Mouse (Mus musculus) liver, embryonic 16.5 days (tissue): ENCODE measurements around the gene Gm21973. TPM values are rescaled to one million over a fixed set of nuclear protein-coding genes. Genes with fewer than 3 reads are reported as not detected.
A peak's percentile ranks its signal among the peaks of the same experiment; 100 is the strongest.

ENCODE experiments used
- ATAC-seq: fragments of 200-750 bp; cut with Nextera tagmentation; 2 replicates; pipeline ENCODE4 v1.8.0; 2017; ENCODE audit warnings: low read depth, mild to moderate bottlenecking, moderate number of reproducible peaks, moderate library complexity
- H3K27ac ChIP-seq: fragments of 300-500 bp; sonication (generic); 2 replicates; pipeline ENCODE4 v1.5.1; 2014; ENCODE audit warnings: mild to moderate bottlenecking, low read length
- H3K27me3 ChIP-seq: fragments of 300-500 bp; sonication (generic); 2 replicates; pipeline ENCODE4 v1.6.1; 2014; ENCODE audit warnings: low read depth, low read length, mixed read lengths; ENCODE audit not compliant: control insufficient read depth, insufficient read depth
- H3K36me3 ChIP-seq: fragments of 300-500 bp; sonication (generic); 2 replicates; pipeline ENCODE4 v1.6.1; 2014; ENCODE audit warnings: mild to moderate bottlenecking; ENCODE audit not compliant: control insufficient read depth, insufficient read depth
- H3K4me1 ChIP-seq: fragments of 300-500 bp; sonication (generic); 2 replicates; pipeline ENCODE4 v1.6.1; 2014; ENCODE audit warnings: low read depth, low read length, mixed read lengths; ENCODE audit not compliant: control insufficient read depth
- H3K4me2 ChIP-seq: fragments of 300-500 bp; sonication (generic); 2 replicates; pipeline ENCODE4 v1.6.1; 2014; ENCODE audit warnings: low read depth, low read length, mixed read lengths
- H3K4me3 ChIP-seq: fragments of 300-500 bp; sonication (generic); 2 replicates; pipeline ENCODE4 v1.5.1; 2014; ENCODE audit warnings: low read depth, mild to moderate bottlenecking, low read length
- H3K9ac ChIP-seq: fragments of 300-500 bp; sonication (generic); 2 replicates; pipeline ENCODE4 v1.6.1; 2014; ENCODE audit warnings: low read depth, low read length
- H3K9me3 ChIP-seq: fragments of 300-500 bp; sonication (generic); replicated peaks from 2 replicates; pipeline ENCODE4 v1.6.1; 2016; ENCODE audit warnings: low read length; ENCODE audit not compliant: control insufficient read depth
- WGBS: fragments of 180-500 bp; shearing (Covaris S2); extraction: QIAGEN DNeasy Blood & Tissue Kit; methylation state at CpG from one replicate; pipeline ENCODE4 v1.1.7; 2014; ENCODE audit not compliant: insufficient replicate concordance; 5-methylcytosine and 5-hydroxymethylcytosine counted together
- polyA plus RNA-seq: library from polyadenylated mRNA; unstranded; fragments of >200 nt; fragmentation: Nextera tagmentation; extraction: Ambion mirVana; gene quantifications from 2 replicates; pipeline ENCODE4 v1.2.1, GENCODE M21; 2015

The Gm21973 gene
- polyA plus RNA-seq, 1 experiment from 2014 or later, result not detected

GRCm38 (mm10) chr15:10313522-10314455, 11.4 kb upstream of the Gm21973 start:
- Histone ChIP-seq H3K9me3 (no peaks in the 10 kb centered on the region), H3K9ac (no peak overlapping the region), H3K36me3 (no peaks in the 10 kb centered on the region), H3K4me2 (no peak overlapping the region), H3K27me3 (no peaks in the 10 kb centered on the region), H3K27ac (no peak overlapping the region), H3K4me3 (no peak overlapping the region), H3K4me1 (no peaks in the 10 kb centered on the region)
- 43% methylated on average over 7 of the region's 7 CpGs for WGBS
- ATAC-seq, result no peak

DNA sequence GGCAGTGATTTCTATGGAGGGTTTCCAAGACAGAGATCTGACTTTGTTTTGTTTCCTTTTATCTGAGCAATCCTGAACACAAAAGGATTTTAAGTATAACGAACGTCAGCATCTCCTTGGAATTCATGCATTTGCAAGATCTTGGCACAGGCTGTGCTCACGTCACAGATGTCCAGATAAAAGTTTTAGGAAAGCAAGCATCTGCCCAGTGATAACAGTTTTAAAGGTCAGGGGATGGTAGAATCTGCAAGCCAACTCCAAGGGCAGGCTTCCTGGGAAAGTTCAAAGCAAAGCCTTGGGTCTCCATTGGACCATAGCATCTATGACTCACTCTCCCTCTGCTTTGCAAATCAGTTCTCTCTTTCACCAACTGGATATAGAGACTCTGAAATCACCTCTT, 5.4 kb downstream of the Gm21973 start:
- no peaks in the 10 kb centered on the region for H3K9me3 ChIP-seq
- H3K4me2 ChIP-seq, result no peak overlapping the region
- 66% methylated on average over 3 of the region's 3 CpGs for WGBS
- H3K36me3 ChIP-seq, result no peaks in the 10 kb centered on the region
- no peak overlapping the region for H3K4me3 ChIP-seq
- H3K9ac ChIP-seq, result no peak overlapping the region
- H3K4me1 ChIP-seq, result no peaks in the 10 kb centered on the region
- no peaks in the 10 kb centered on the region for H3K27me3 ChIP-seq
- ATAC-seq, result no peak
- H3K27ac ChIP-seq, result no peak overlapping the region

- H3K4me1 ChIP-seq, result no peaks in the 10 kb centered on the region
- H3K4me2 ChIP-seq, result no peak overlapping the region
- H3K27me3 ChIP-seq, result no peaks in the 10 kb centered on the region
- H3K27ac ChIP-seq, result no peak overlapping the region
- no peaks in the 10 kb centered on the region for H3K36me3 ChIP-seq
- H3K9me3 ChIP-seq, result no peaks in the 10 kb centered on the region
- 79% methylated on average over 1 of the region's 1 CpGs for WGBS
- ATAC-seq, result no peak
- no peak overlapping the region for H3K4me3 ChIP-seq
- no peak overlapping the region for H3K9ac ChIP-seq
Measured at GRCm38 (mm10) chr15:10332566-10332965, 7.4 kb downstream of the Gm21973 start.

DNA sequence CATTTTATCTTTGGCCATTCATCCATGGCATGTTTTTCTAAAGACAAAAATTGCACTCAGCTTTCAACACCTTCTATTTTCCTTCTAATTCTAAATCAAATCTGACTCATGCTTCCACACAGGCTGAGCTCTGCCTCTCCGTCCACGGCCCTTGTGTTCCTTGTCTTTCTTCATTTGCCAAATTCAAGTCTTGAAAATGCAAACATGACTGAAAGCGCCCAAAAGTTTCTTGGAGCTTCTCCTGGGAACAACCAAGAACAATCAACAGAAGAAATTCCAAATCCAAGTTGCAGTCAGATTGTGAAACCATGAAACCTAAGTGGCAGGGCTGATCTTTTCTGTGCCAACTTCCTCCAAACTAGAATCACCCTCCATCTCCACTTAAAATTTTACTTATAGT, 13.4 kb downstream of the Gm21973 start:
- Histone ChIP-seq H3K4me2 (no peak overlapping the region), H3K27ac (no peak overlapping the region), H3K36me3 (no peaks in the 10 kb centered on the region), H3K9me3 (no peaks in the 10 kb centered on the region), H3K4me1 (no peaks in the 10 kb centered on the region), H3K27me3 (no peaks in the 10 kb centered on the region), H3K4me3 (no peak overlapping the region), H3K9ac (no peak overlapping the region)
- no peak for ATAC-seq
- 63% methylated on average over 3 of the region's 3 CpGs for WGBS

DNA sequence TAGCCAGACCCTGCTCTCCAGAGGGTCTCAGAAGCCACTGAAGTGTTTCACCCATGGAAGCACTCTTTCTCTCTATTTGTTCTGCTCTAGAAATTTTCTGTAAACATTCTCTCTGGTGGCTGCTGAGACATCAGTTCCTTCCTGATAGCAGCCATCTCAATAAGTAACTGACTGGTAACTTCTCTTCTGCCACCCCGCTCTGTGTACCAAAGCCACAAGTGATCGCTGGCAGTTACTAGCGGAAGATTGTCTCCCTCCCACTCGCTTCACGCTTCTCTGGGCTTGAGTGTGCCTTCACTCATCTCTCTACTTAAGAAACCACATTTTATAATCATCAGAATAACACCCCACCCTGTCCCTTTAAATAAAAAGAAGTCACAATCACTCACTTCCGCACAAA, 21.9 kb downstream of the Gm21973 start:
- H3K9ac ChIP-seq, result no peak overlapping the region
- ATAC-seq, result no peak
- no peaks in the 10 kb centered on the region for H3K36me3 ChIP-seq
- 61% methylated on average over 6 of the region's 6 CpGs for WGBS
- H3K9me3 ChIP-seq, result no peaks in the 10 kb centered on the region
- H3K4me2 ChIP-seq, result no peak overlapping the region
- no peaks in the 10 kb centered on the region for H3K4me1 ChIP-seq
- H3K27ac ChIP-seq, result no peak overlapping the region
- no peak overlapping the region for H3K4me3 ChIP-seq
- no peaks in the 10 kb centered on the region for H3K27me3 ChIP-seq

GRCm38 (mm10) chr15:10358039-10358948, 33.1 kb downstream of the Gm21973 start, which contains the start of gene Agxt2:
TSS of gene Agxt2 (plus strand) at chr15:10358532.
- H3K27me3 ChIP-seq, result no peaks in the 10 kb centered on the region
- no peaks in the 10 kb centered on the region for H3K36me3 ChIP-seq
- 44% methylated on average over 9 of the region's 9 CpGs for WGBS
- H3K9me3 ChIP-seq, result no peaks in the 10 kb centered on the region
- peak within 1 kb of the TSS; percentile 69 for H3K27ac ChIP-seq
- no peak within 1 kb of the TSS for H3K9ac ChIP-seq
- H3K4me2 ChIP-seq, result peak within 1 kb of the TSS; percentile 30; the same call in 1 of the 2 replicates
- H3K4me1 ChIP-seq, result no peaks in the 10 kb centered on the region
- peak; percentile 82 for ATAC-seq
- H3K4me3 ChIP-seq, result peak within 1 kb of the TSS; percentile 48

GRCm38 (mm10) chr15:10366331-10366730, 41.2 kb downstream of the Gm21973 start:
- Histone ChIP-seq H3K27me3 (no peaks in the 10 kb centered on the region), H3K36me3 (no peaks in the 10 kb centered on the region), H3K27ac (no peak overlapping the region), H3K4me1 (no peaks in the 10 kb centered on the region), H3K4me2 (no peak overlapping the region), H3K9me3 (no peaks in the 10 kb centered on the region), H3K4me3 (no peak overlapping the region), H3K9ac (no peak overlapping the region)
- 66% methylated on average over 2 of the region's 2 CpGs for WGBS
- no peak for ATAC-seq

DNA sequence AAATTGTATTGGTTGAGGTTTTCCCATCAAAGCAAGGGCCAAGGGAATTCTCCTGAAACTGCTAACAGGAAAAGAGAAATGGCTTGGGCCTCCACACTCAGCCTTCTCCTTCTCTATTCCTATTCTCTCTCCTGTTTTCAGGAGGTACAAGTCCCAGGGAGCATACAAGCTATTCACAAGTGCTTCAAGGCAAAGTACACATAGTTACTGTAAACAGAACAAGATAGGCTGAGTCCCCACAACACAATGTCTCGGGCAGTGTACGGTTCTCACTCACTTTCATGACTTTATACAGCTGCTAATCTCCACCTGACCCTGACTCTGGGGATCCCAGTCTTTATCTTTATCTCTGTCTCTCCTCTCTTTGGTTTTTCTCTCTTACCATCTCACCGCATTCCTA, 50.2 kb downstream of the Gm21973 start:
- peak; percentile 66; the same call in 1 of the 2 replicates for ATAC-seq
- WGBS, result 42% methylated on average over 3 of the region's 3 CpGs

More for the DNA sequence above, 50.2 kb downstream of the Gm21973 start:
- no peak overlapping the region for H3K4me3 ChIP-seq
- no peaks in the 10 kb centered on the region for H3K27me3 ChIP-seq
- H3K4me1 ChIP-seq, result peaks cover 3% of the 10 kb centered on the region
- no peak overlapping the region for H3K9ac ChIP-seq
- no peaks in the 10 kb centered on the region for H3K9me3 ChIP-seq
- no peaks in the 10 kb centered on the region for H3K36me3 ChIP-seq
- no peak overlapping the region for H3K4me2 ChIP-seq
- H3K27ac ChIP-seq, result no peak overlapping the region
